Mouse (Mus musculus): ENCODE measurements around the gene Rnaset2b.
A peak's percentile ranks its signal among the peaks of the same experiment; 100 is the strongest.
"Not testable (repeated sequence)": the region's sequence is repeated elsewhere in the genome, so short reads cannot be mapped to it uniquely, and the experiment has no call there.

The Rnaset2b gene

GRCm38 (mm10) chr17:6970334-6970733 is at the start of gene Rnaset2b:
Rnaset2b (plus strand) TSS chr17:6970634.
- not testable (repeated sequence) for DNase-seq

GRCm38 (mm10) chr17:6931625-6932024 is 38.8 kb upstream of the Rnaset2b start:
- not testable (repeated sequence) for DNase-seq

GRCm38 (mm10) chr17:6942560-6942959 is 27.9 kb upstream of the Rnaset2b start:
- DNase-seq, result not testable (repeated sequence)

GRCm38 (mm10) chr17:6947637-6947983 is 22.8 kb upstream of the Rnaset2b start:
- DNase-seq, result not testable (repeated sequence)

- peak; percentile 75 to 78 for DNase-seq
These were observed 22.3 kb upstream of the Rnaset2b start, which contains the start of gene Rsph3b for GRCm38 (mm10) chr17:6947984-6948768. Rsph3b (minus strand) TSS chr17:6948682.

GRCm38 (mm10) chr17:6948769-6949228 is 21.6 kb upstream of the Rnaset2b start:
- DNase-seq, result not testable (repeated sequence)

- not testable (repeated sequence) for DNase-seq
These were observed 11.6 kb upstream of the Rnaset2b start for GRCm38 (mm10) chr17:6958881-6959280.

GRCm38 (mm10) chr17:6959543-6960259 is 10.7 kb upstream of the Rnaset2b start:
- DNase-seq, result not testable (repeated sequence)

- DNase-seq, result not testable (repeated sequence)
These were observed 10.1 kb upstream of the Rnaset2b start for GRCm38 (mm10) chr17:6960349-6960748.

- DNase-seq, result peak; percentile 63 to 78
These were observed 9.7 kb upstream of the Rnaset2b start, which contains the start of gene Tagap1 for GRCm38 (mm10) chr17:6960776-6961175. Tagap1 (minus strand) TSS chr17:6961156.

GRCm38 (mm10) chr17:6961181-6962000 is 9.0 kb upstream of the Rnaset2b start:
- DNase-seq, result peak in 1 of 2 experiments; percentile 69

GRCm38 (mm10) chr17:6962339-6962738 is 8.1 kb upstream of the Rnaset2b start:
- DNase-seq, result not testable (repeated sequence)

- not testable (repeated sequence) for DNase-seq
These were observed 7.5 kb upstream of the Rnaset2b start for GRCm38 (mm10) chr17:6962936-6963335.

- DNase-seq, result peak; percentile 35 to 50
These were observed 5.1 kb upstream of the Rnaset2b start for GRCm38 (mm10) chr17:6965364-6965763.

GRCm38 (mm10) chr17:6967673-6968072 is 2.8 kb upstream of the Rnaset2b start:
- DNase-seq, result not testable (repeated sequence)

- DNase-seq, result not testable (repeated sequence)
These were observed 804 bp downstream of the Rnaset2b start for GRCm38 (mm10) chr17:6971238-6971637.

GRCm38 (mm10) chr17:6972836-6973396 is 2.5 kb downstream of the Rnaset2b start:
- DNase-seq, result not testable (repeated sequence)

GRCm38 (mm10) chr17:6974985-6975384 is 4.6 kb downstream of the Rnaset2b start:
- DNase-seq, result not testable (repeated sequence)

GRCm38 (mm10) chr17:6978287-6979248 is 8.1 kb downstream of the Rnaset2b start, which contains the start of gene Gm49721:
Gm49721 (plus strand) TSS chr17:6978904.
- peak; percentile 60 to 67 for DNase-seq

GRCm38 (mm10) chr17:6979380-6979779 is 8.9 kb downstream of the Rnaset2b start:
- DNase-seq, result not testable (repeated sequence)

GRCm38 (mm10) chr17:6980144-6980543 is 9.7 kb downstream of the Rnaset2b start:
- DNase-seq, result not testable (repeated sequence)

Measured in cerebellum, postnatal 25 days (tissue).